ENCODE assay signal across 8 mouse cellular contexts in the genomic region with DNA sequence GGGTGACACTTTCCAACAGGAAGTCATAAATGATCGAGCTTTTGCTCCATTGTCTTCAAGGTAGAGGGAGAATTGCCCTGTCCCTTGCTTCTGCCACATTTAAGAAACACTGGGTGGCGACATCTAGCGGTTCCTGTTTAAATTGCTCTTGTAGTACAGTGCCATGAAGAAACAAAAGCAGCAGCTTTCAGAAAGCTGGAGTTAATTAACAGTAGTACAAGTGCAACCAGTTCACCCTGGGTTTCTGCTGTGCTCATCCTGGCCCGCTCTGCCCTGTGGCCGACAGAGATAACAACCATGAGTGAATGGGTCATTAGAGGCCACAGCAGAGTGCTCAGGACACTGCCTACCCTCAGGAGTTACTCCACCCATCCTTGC.
A peak's percentile ranks its signal among the peaks of the same experiment; 100 is the strongest.
DNase-seq lines count a peak whose midpoint lies in the region; ATAC-seq and TF ChIP-seq lines count a peak whose summit lies in the region.

No protein-coding gene starts in this region.

- no peak overlapping the region for H3K4me2 ChIP-seq in forebrain, embryonic 14.5 days (ENCODE audit: low read length)
- peak overlapping the region; percentile 33; the same call in 1 of the 2 replicates for H3K4me2 ChIP-seq in heart, postnatal 0 days (ENCODE audit: low read depth, low read length)
- H3K4me2 ChIP-seq in liver, embryonic 12.5 days: peak overlapping the region; percentile 10
- no peak overlapping the region; the same call in 1 of the 2 replicates for H3K4me2 ChIP-seq in neural tube, embryonic 12.5 days (replicated peaks)

- H3K27ac ChIP-seq in ES-E14 (ENCODE audit: insufficient read depth, low read depth, low read length, poor library complexity, severe bottlenecking): no peak overlapping the region
- H3K27ac ChIP-seq in forebrain, embryonic 14.5 days (ENCODE audit: low read depth, low read length): no peak overlapping the region
- H3K27ac ChIP-seq in heart, postnatal 0 days (ENCODE audit: low read depth): peak overlapping the region; percentile 67
- 0 out of 2 replicates have a peak overlapping the region, but pooled peaks have one; percentile 20 for H3K27ac ChIP-seq in liver, embryonic 12.5 days
- H3K27ac ChIP-seq in neural tube, embryonic 12.5 days: no peak overlapping the region

- peak; percentile 76 for DNase-seq in ES-E14 (ENCODE audit: low read depth, low spot score)
- DNase-seq in cerebellum, adult 11 months: peak; percentile 81
- peak; percentile 95 for DNase-seq in forebrain, embryonic 14.5 days (ENCODE audit: low spot score)
- DNase-seq in heart, postnatal 0 days (ENCODE audit: low spot score): peak; percentile 85
- peak; percentile 52 to 90 for DNase-seq in kidney, postnatal 25 days
- DNase-seq in testis, postnatal 14 days (ENCODE audit: low spot score): peak; percentile 46

- in situ Hi-C loops in ES-E14 (cut with MboI; ENCODE audit: low sequenced_read_pairs in 2 of 2, unreplicated experiment in 2 of 2): loop anchor here in 1 of 2 experiments (25.0 kb wide), 2 partner anchors 329 to 429 kb away; no protein-coding TSS in a partner anchor

- H3K9ac ChIP-seq in ES-E14 (ENCODE audit: insufficient read depth, low read depth, low read length, poor library complexity, severe bottlenecking): no peak overlapping the region
- no peak overlapping the region for H3K9ac ChIP-seq in forebrain, embryonic 14.5 days (ENCODE audit: low read length)
- no peak overlapping the region; the same call in 1 of the 2 replicates for H3K9ac ChIP-seq in heart, postnatal 0 days (replicated peaks; ENCODE audit: low read depth, low read length)
- H3K9ac ChIP-seq in liver, embryonic 12.5 days: no peak overlapping the region
- H3K9ac ChIP-seq in neural tube, embryonic 12.5 days: no peak overlapping the region

- WGBS in forebrain, embryonic 14.5 days: 2% methylated on average over 5 of the region's 5 CpGs
- WGBS in heart, postnatal 0 days: 1% methylated on average over 5 of the region's 5 CpGs
- 1% methylated on average over 5 of the region's 5 CpGs for WGBS in liver, embryonic 12.5 days (ENCODE audit: insufficient replicate concordance)
- WGBS in neural tube, embryonic 12.5 days: under 1% methylated on average over 5 of the region's 5 CpGs

- H3K9me3 ChIP-seq in ES-E14 (ENCODE audit: control insufficient read depth, insufficient read depth, low read depth, low read length): no peaks in the 10 kb centered on the region
- no peaks in the 10 kb centered on the region for H3K9me3 ChIP-seq in forebrain, embryonic 14.5 days (replicated peaks; ENCODE audit: control insufficient read depth, low read length)
- H3K9me3 ChIP-seq in heart, postnatal 0 days (replicated peaks; ENCODE audit: control insufficient read depth, low read length): no peaks in the 10 kb centered on the region
- no peaks in the 10 kb centered on the region for H3K9me3 ChIP-seq in liver, embryonic 12.5 days (replicated peaks)
- no peaks in the 10 kb centered on the region for H3K9me3 ChIP-seq in neural tube, embryonic 12.5 days

- no peak for TF ChIP-seq EP300 in heart, postnatal 0 days (IDR thresholded peaks at IDR 0.05; ENCODE audit: low read depth)

- no peaks in the 10 kb centered on the region for H3K27me3 ChIP-seq in forebrain, embryonic 14.5 days (replicated peaks; ENCODE audit: control insufficient read depth, insufficient read depth, low read length)
- H3K27me3 ChIP-seq in heart, postnatal 0 days (ENCODE audit: control insufficient read depth, insufficient read depth, low read length): no peaks in the 10 kb centered on the region
- H3K27me3 ChIP-seq in liver, embryonic 12.5 days (replicated peaks): no peaks in the 10 kb centered on the region
- H3K27me3 ChIP-seq in neural tube, embryonic 12.5 days (replicated peaks): no peaks in the 10 kb centered on the region

- no peak overlapping the region for H3K4me3 ChIP-seq in ES-E14 (ENCODE audit: insufficient read depth in 1 of 2, low read depth in 1 of 2, low read length in 2 of 2, poor library complexity in 1 of 2, severe bottlenecking in 1 of 2)
- H3K4me3 ChIP-seq in forebrain, embryonic 14.5 days (ENCODE audit: low read depth, low read length): no peak overlapping the region
- H3K4me3 ChIP-seq in heart, postnatal 0 days (ENCODE audit: low read depth, low read length): 0 out of 2 replicates have a peak overlapping the region, but pooled peaks have one; percentile 1
- H3K4me3 ChIP-seq in liver, embryonic 12.5 days: no peak overlapping the region
- no peak overlapping the region for H3K4me3 ChIP-seq in neural tube, embryonic 12.5 days

- TF ChIP-seq CTCF in heart, postnatal 0 days (IDR thresholded peaks at IDR 0.05; ENCODE audit: low read depth): peak; percentile 90

- no peaks in the 10 kb centered on the region; a peak in 1 of 4 replicates for H3K4me1 ChIP-seq in ES-E14 (ENCODE audit: control insufficient read depth in 2 of 2, insufficient read depth in 2 of 2, low read length in 2 of 2, poor library complexity in 1 of 2)
- H3K4me1 ChIP-seq in forebrain, embryonic 14.5 days (ENCODE audit: control insufficient read depth, insufficient read depth, low read length): 0 out of 2 replicates have a peak, but pooled peaks cover 3% of the 10 kb centered on the region
- H3K4me1 ChIP-seq in heart, postnatal 0 days (ENCODE audit: control insufficient read depth, insufficient read depth): no peaks in the 10 kb centered on the region; the same call in 1 of the 2 replicates
- peaks cover 58% of the 10 kb centered on the region for H3K4me1 ChIP-seq in liver, embryonic 12.5 days
- peaks cover 10% of the 10 kb centered on the region; the same call in 1 of the 2 replicates for H3K4me1 ChIP-seq in neural tube, embryonic 12.5 days

- no peaks in the 10 kb centered on the region for H3K36me3 ChIP-seq in ES-E14 (ENCODE audit: control insufficient read depth, insufficient read depth, low read length, poor library complexity, severe bottlenecking)
- no peaks in the 10 kb centered on the region for H3K36me3 ChIP-seq in forebrain, embryonic 14.5 days (ENCODE audit: control insufficient read depth, insufficient read depth, low read length)
- no peaks in the 10 kb centered on the region for H3K36me3 ChIP-seq in heart, postnatal 0 days (replicated peaks; ENCODE audit: control insufficient read depth, insufficient read depth, low read length)
- H3K36me3 ChIP-seq in liver, embryonic 12.5 days: no peaks in the 10 kb centered on the region
- no peaks in the 10 kb centered on the region for H3K36me3 ChIP-seq in neural tube, embryonic 12.5 days

- peak; percentile 85 for ATAC-seq in forebrain, embryonic 14.5 days
- peak; percentile 78 for ATAC-seq in heart, postnatal 0 days (ENCODE audit: insufficient read depth, low read depth)
- ATAC-seq in liver, embryonic 12.5 days: peak; percentile 76
- ATAC-seq in neural tube, embryonic 12.5 days (ENCODE audit: low FRiP score, low read depth): peak; percentile 80

TF ChIP-seq in ES-E14, 5 proteins besides CTCF, POLR2A, EP300 and RAD21:
- TF ChIP-seq HCFC1 (IDR thresholded peaks at IDR 0.05; ENCODE audit: borderline replicate concordance, insufficient read depth, low read length) (no peak), ZC3H11A (IDR thresholded peaks at IDR 0.05; ENCODE audit: borderline replicate concordance, low read depth, low read length) (peak; percentile 75; the same call in 1 of the 2 replicates)

Comparison
In these comparisons a context has a peak if more than half of its experiments do, and no peak if none do; other contexts are left out.
1. H3K27ac ChIP-seq: peak in heart, postnatal 0 days (single experiment) and liver, embryonic 12.5 days (single experiment); none in ES-E14 (single experiment), forebrain, embryonic 14.5 days (single experiment) and neural tube, embryonic 12.5 days (single experiment).
2. H3K4me2 ChIP-seq: peak in heart, postnatal 0 days (single experiment) and liver, embryonic 12.5 days (single experiment); none in forebrain, embryonic 14.5 days (single experiment) and neural tube, embryonic 12.5 days (single experiment).
3. Peak in every context shown above with its lines, with median percentiles within 50 percentile points of each other: DNase-seq and ATAC-seq.